Mouse (Mus musculus) CD4-positive, CD25-positive, alpha-beta regulatory T cell, adult 4 months (primary cell): ENCODE measurements around the gene Vmn2r67. TPM values are rescaled to one million over a fixed set of nuclear protein-coding genes. Genes with fewer than 3 reads are reported as not detected.
"Not testable (repeated sequence)": the region's sequence is repeated elsewhere in the genome, so short reads cannot be mapped to it uniquely, and the experiment has no call there.

Experiments
- ATAC-seq: one replicate; pipeline ENCODE4 v1.8.0; 2017
- polyA plus RNA-seq, 2 experiments: library from polyadenylated mRNA; unstranded; fragments of 100-300 nt; shearing (Covaris generic); gene quantifications; one replicate each; pipeline ENCODE4 v1.2.1; 2017

The Vmn2r67 gene
- not detected for polyA plus RNA-seq

GRCm38 (mm10) chr7:85155898-85156297 lies at the start of gene Vmn2r67:
TSS of gene Vmn2r67 (minus strand) at chr7:85155998.
- ATAC-seq: no peak

- ATAC-seq: not testable (repeated sequence)
Measured at GRCm38 (mm10) chr7:85104531-85104930, 51.3 kb downstream of the Vmn2r67 start.

Other genes with a start within 250 kb of the Vmn2r67 start
- not detected for gene Vmn2r65, start 191.9 kb downstream of the Vmn2r67 start, polyA plus RNA-seq
- not detected for gene Vmn2r66, start 143.7 kb downstream of the Vmn2r67 start, polyA plus RNA-seq
- not detected for gene Vmn2r68, start 81.8 kb upstream of the Vmn2r67 start, polyA plus RNA-seq